Mouse (Mus musculus): ENCODE measurements around the gene Wwox. TPM values are rescaled to one million over a fixed set of nuclear protein-coding genes. Genes with fewer than 3 reads are reported as not detected.

Wwox gene
- total RNA-seq, 1 experiment: 12.5 TPM

- Histone ChIP-seq H3K36me3 (ENCODE audit: control insufficient read depth, insufficient read depth, low read length, poor library complexity, severe bottlenecking) (no peaks in the 10 kb centered on the region), H3K4me3 (ENCODE audit: insufficient read depth in 1 of 2, low read depth in 1 of 2, low read length in 2 of 2, poor library complexity in 1 of 2, severe bottlenecking in 1 of 2) (no peak overlapping the region), H3K27ac (ENCODE audit: insufficient read depth, low read depth, low read length, poor library complexity, severe bottlenecking) (no peak overlapping the region), H3K9me3 (ENCODE audit: control insufficient read depth, insufficient read depth, low read depth, low read length) (no peaks in the 10 kb centered on the region), H3K4me1 (ENCODE audit: control insufficient read depth in 2 of 2, insufficient read depth in 2 of 2, low read length in 2 of 2, poor library complexity in 1 of 2) (no peaks in the 10 kb centered on the region), H3K9ac (ENCODE audit: insufficient read depth, low read depth, low read length, poor library complexity, severe bottlenecking) (no peak overlapping the region)
- in situ Hi-C loops (cut with MboI; ENCODE audit: low sequenced_read_pairs in 2 of 2, unreplicated experiment in 2 of 2): no loop called here
- TF ChIP-seq ZNF384 (IDR thresholded peaks at IDR 0.05; ENCODE audit: low read depth, low read length): no peak
- no peak for TF ChIP-seq CHD2 (IDR thresholded peaks at IDR 0.05; ENCODE audit: low read depth, low read length)
- no peak for TF ChIP-seq ZC3H11A (IDR thresholded peaks at IDR 0.05; ENCODE audit: borderline replicate concordance, low read depth, low read length)
- DNase-seq (ENCODE audit: low read depth, low spot score): no peak
Measured at GRCm38 (mm10) chr8:115173634-115174081, 734.2 kb downstream of the Wwox start.

GRCm38 (mm10) chr8:115185431-115185964, 746.0 kb downstream of the Wwox start:
- H3K4me1 ChIP-seq (ENCODE audit: control insufficient read depth in 2 of 2, insufficient read depth in 2 of 2, low read length in 2 of 2, poor library complexity in 1 of 2): no peaks in the 10 kb centered on the region
- in situ Hi-C loops (cut with MboI; ENCODE audit: low sequenced_read_pairs in 2 of 2, unreplicated experiment in 2 of 2): no loop called here
- no peaks in the 10 kb centered on the region for H3K36me3 ChIP-seq (ENCODE audit: control insufficient read depth, insufficient read depth, low read length, poor library complexity, severe bottlenecking)
- TF ChIP-seq ZC3H11A (IDR thresholded peaks at IDR 0.05; ENCODE audit: borderline replicate concordance, low read depth, low read length) (no peak), ZNF384 (IDR thresholded peaks at IDR 0.05; ENCODE audit: low read depth, low read length) (no peak), MAFK (IDR thresholded peaks at IDR 0.05; ENCODE audit: insufficient read depth, low read depth, low read length) (no peak), CHD2 (IDR thresholded peaks at IDR 0.05; ENCODE audit: low read depth, low read length) (no peak), HCFC1 (IDR thresholded peaks at IDR 0.05; ENCODE audit: borderline replicate concordance, insufficient read depth, low read length) (no peak)
- no peak overlapping the region for H3K4me3 ChIP-seq (ENCODE audit: insufficient read depth in 1 of 2, low read depth in 1 of 2, low read length in 2 of 2, poor library complexity in 1 of 2, severe bottlenecking in 1 of 2)
- no peak for DNase-seq (ENCODE audit: low read depth, low spot score)
- H3K9ac ChIP-seq (ENCODE audit: insufficient read depth, low read depth, low read length, poor library complexity, severe bottlenecking): no peak overlapping the region
- H3K9me3 ChIP-seq (ENCODE audit: control insufficient read depth, insufficient read depth, low read depth, low read length): no peaks in the 10 kb centered on the region
- no peak overlapping the region for H3K27ac ChIP-seq (ENCODE audit: insufficient read depth, low read depth, low read length, poor library complexity, severe bottlenecking)

GRCm38 (mm10) chr8:115186121-115186811, 746.8 kb downstream of the Wwox start:
- H3K27ac ChIP-seq (ENCODE audit: insufficient read depth, low read depth, low read length, poor library complexity, severe bottlenecking): no peak overlapping the region
- H3K9me3 ChIP-seq (ENCODE audit: control insufficient read depth, insufficient read depth, low read depth, low read length): no peaks in the 10 kb centered on the region
- DNase-seq (ENCODE audit: low read depth, low spot score): no peak
- H3K36me3 ChIP-seq (ENCODE audit: control insufficient read depth, insufficient read depth, low read length, poor library complexity, severe bottlenecking): no peaks in the 10 kb centered on the region
- in situ Hi-C loops (cut with MboI; ENCODE audit: low sequenced_read_pairs in 2 of 2, unreplicated experiment in 2 of 2): no loop called here
- TF ChIP-seq CHD2 (IDR thresholded peaks at IDR 0.05; ENCODE audit: low read depth, low read length): no peak
- no peak overlapping the region for H3K4me3 ChIP-seq (ENCODE audit: insufficient read depth in 1 of 2, low read depth in 1 of 2, low read length in 2 of 2, poor library complexity in 1 of 2, severe bottlenecking in 1 of 2)
- H3K9ac ChIP-seq (ENCODE audit: insufficient read depth, low read depth, low read length, poor library complexity, severe bottlenecking): no peak overlapping the region
- no peaks in the 10 kb centered on the region for H3K4me1 ChIP-seq (ENCODE audit: control insufficient read depth in 2 of 2, insufficient read depth in 2 of 2, low read length in 2 of 2, poor library complexity in 1 of 2)

- in situ Hi-C loops (cut with MboI; ENCODE audit: low sequenced_read_pairs in 2 of 2, unreplicated experiment in 2 of 2): no loop called here
- DNase-seq (ENCODE audit: low read depth, low spot score): no peak
- H3K27ac ChIP-seq (ENCODE audit: insufficient read depth, low read depth, low read length, poor library complexity, severe bottlenecking): no peak overlapping the region
Measured at GRCm38 (mm10) chr8:115186882-115187281, 747.4 kb downstream of the Wwox start.

GRCm38 (mm10) chr8:115188446-115188845, 749.0 kb downstream of the Wwox start:
- Histone ChIP-seq H3K27ac (ENCODE audit: insufficient read depth, low read depth, low read length, poor library complexity, severe bottlenecking) (no peak overlapping the region), H3K4me1 (ENCODE audit: control insufficient read depth in 2 of 2, insufficient read depth in 2 of 2, low read length in 2 of 2, poor library complexity in 1 of 2) (no peaks in the 10 kb centered on the region), H3K36me3 (ENCODE audit: control insufficient read depth, insufficient read depth, low read length, poor library complexity, severe bottlenecking) (no peaks in the 10 kb centered on the region), H3K9ac (ENCODE audit: insufficient read depth, low read depth, low read length, poor library complexity, severe bottlenecking) (no peak overlapping the region), H3K4me3 (ENCODE audit: insufficient read depth in 1 of 2, low read depth in 1 of 2, low read length in 2 of 2, poor library complexity in 1 of 2, severe bottlenecking in 1 of 2) (no peak overlapping the region), H3K9me3 (ENCODE audit: control insufficient read depth, insufficient read depth, low read depth, low read length) (no peaks in the 10 kb centered on the region)
- DNase-seq (ENCODE audit: low read depth, low spot score): no peak
- TF ChIP-seq CHD2 (IDR thresholded peaks at IDR 0.05; ENCODE audit: low read depth, low read length) (no peak), MAFK (IDR thresholded peaks at IDR 0.05; ENCODE audit: insufficient read depth, low read depth, low read length) (no peak), ZNF384 (IDR thresholded peaks at IDR 0.05; ENCODE audit: low read depth, low read length) (no peak), ZC3H11A (IDR thresholded peaks at IDR 0.05; ENCODE audit: borderline replicate concordance, low read depth, low read length) (no peak), HCFC1 (IDR thresholded peaks at IDR 0.05; ENCODE audit: borderline replicate concordance, insufficient read depth, low read length) (no peak)
- in situ Hi-C loops (cut with MboI; ENCODE audit: low sequenced_read_pairs in 2 of 2, unreplicated experiment in 2 of 2): no loop called here

More at GRCm38 (mm10) chr8:115186882-115187281, 747.4 kb downstream of the Wwox start:
- H3K9me3 ChIP-seq (ENCODE audit: control insufficient read depth, insufficient read depth, low read depth, low read length): no peaks in the 10 kb centered on the region
- no peak for TF ChIP-seq ZNF384 (IDR thresholded peaks at IDR 0.05; ENCODE audit: low read depth, low read length)
- TF ChIP-seq HCFC1 (IDR thresholded peaks at IDR 0.05; ENCODE audit: borderline replicate concordance, insufficient read depth, low read length): no peak
- TF ChIP-seq CHD2 (IDR thresholded peaks at IDR 0.05; ENCODE audit: low read depth, low read length): no peak
- no peak for TF ChIP-seq ZC3H11A (IDR thresholded peaks at IDR 0.05; ENCODE audit: borderline replicate concordance, low read depth, low read length)
- TF ChIP-seq MAFK (IDR thresholded peaks at IDR 0.05; ENCODE audit: insufficient read depth, low read depth, low read length): no peak
- no peaks in the 10 kb centered on the region for H3K4me1 ChIP-seq (ENCODE audit: control insufficient read depth in 2 of 2, insufficient read depth in 2 of 2, low read length in 2 of 2, poor library complexity in 1 of 2)
- no peaks in the 10 kb centered on the region for H3K36me3 ChIP-seq (ENCODE audit: control insufficient read depth, insufficient read depth, low read length, poor library complexity, severe bottlenecking)
- no peak overlapping the region for H3K4me3 ChIP-seq (ENCODE audit: insufficient read depth in 1 of 2, low read depth in 1 of 2, low read length in 2 of 2, poor library complexity in 1 of 2, severe bottlenecking in 1 of 2)
- H3K9ac ChIP-seq (ENCODE audit: insufficient read depth, low read depth, low read length, poor library complexity, severe bottlenecking): no peak overlapping the region

Measured in ES-E14 (cell line).